Mouse (Mus musculus): ENCODE measurements around the gene Dctpp1.

The Dctpp1 gene

DNA sequence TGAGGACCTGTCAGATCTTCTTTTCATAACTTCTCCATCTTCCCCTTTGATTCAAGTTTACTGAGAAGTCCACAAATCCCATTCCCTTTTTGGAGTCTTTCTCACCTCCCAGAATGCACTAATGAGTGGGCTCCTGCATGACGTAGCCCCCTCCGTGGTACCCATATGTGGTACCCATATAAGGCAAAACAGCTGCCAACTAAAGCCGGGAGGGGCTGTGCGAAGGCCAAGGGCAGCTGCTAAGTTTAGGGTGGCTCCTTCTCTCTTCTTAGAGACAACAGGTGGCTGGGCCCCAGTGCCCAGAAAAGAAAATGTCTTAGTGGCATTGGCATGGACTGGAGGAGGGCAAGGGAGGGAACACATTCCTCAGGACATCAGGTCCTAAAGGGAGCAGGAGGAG, 50.2 kb downstream of the Dctpp1 start:
- no peak for DNase-seq (ENCODE audit: low spot score in 2 of 2)

- no peak for DNase-seq (ENCODE audit: low spot score in 2 of 2)
Measured at GRCm38 (mm10) chr7:127209851-127210250, 50.7 kb downstream of the Dctpp1 start.

DNA sequence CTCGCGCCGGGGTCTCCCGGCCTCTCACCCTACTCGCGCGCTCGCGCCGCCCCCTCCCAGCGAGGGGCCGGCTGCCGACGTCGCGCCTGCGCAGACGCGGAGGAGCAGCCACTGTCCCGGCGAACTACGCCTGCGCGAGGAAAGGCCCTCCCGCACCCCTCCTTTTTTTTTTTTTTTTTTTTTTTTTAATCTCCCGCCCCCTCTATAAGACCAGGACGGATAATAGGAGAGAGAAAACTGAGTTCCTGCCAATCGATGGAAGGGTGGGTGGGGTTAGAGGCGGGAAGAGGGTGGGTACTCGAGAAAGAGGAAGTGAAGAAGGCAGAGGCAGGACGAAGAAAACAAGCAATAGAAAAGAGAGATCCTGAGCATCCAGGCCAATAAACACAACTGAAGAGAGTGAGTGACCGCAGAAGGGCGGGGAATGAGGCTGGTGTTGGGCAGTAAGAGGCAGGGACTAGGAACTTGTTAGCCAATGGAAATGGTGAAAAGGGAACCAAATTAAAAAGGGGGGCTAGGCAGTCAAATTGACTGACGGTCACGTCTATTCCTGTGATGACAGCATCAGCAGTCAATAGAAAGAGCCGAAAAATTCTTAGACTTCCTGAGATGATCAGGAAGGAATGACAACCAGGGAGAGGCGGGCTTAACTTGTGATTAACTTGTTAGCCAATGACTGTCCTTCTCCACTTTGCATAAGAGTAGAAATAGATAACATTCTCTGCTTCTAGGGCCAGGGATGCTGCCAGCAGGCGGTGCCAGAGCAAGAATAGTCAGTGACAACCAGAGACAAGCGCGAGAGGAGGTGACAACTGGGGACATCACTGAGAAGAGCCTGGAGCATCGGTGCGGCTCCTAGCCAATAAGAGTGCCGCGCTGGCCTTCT, 51.7 kb downstream of the Dctpp1 start, which contains the start of gene Mylpf:
Mylpf (plus strand) TSS at position 338 of the 886 bp plus-strand sequence.
- peak; percentile 85 to 94 for DNase-seq (ENCODE audit: low spot score in 2 of 2)

DNA sequence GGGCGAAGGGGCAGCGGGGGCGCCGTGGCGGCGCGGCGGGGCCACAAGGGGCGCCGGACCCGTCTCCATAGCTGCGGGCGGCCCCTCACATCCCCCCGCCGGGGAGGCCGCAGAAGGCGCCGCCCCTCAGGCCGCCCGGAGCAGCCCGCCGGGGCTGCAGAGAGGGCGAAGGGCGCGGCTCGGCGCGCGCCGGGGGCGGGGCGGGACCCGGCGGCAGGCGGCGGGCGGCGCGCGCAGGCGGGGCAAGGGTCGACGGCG, 52.3 kb downstream of the Dctpp1 start, which contains the start of gene Tbc1d10b:
Tbc1d10b (minus strand) TSS at position 174 of the 258 bp plus-strand sequence.
- no peak for DNase-seq (ENCODE audit: low spot score in 2 of 2)

DNA sequence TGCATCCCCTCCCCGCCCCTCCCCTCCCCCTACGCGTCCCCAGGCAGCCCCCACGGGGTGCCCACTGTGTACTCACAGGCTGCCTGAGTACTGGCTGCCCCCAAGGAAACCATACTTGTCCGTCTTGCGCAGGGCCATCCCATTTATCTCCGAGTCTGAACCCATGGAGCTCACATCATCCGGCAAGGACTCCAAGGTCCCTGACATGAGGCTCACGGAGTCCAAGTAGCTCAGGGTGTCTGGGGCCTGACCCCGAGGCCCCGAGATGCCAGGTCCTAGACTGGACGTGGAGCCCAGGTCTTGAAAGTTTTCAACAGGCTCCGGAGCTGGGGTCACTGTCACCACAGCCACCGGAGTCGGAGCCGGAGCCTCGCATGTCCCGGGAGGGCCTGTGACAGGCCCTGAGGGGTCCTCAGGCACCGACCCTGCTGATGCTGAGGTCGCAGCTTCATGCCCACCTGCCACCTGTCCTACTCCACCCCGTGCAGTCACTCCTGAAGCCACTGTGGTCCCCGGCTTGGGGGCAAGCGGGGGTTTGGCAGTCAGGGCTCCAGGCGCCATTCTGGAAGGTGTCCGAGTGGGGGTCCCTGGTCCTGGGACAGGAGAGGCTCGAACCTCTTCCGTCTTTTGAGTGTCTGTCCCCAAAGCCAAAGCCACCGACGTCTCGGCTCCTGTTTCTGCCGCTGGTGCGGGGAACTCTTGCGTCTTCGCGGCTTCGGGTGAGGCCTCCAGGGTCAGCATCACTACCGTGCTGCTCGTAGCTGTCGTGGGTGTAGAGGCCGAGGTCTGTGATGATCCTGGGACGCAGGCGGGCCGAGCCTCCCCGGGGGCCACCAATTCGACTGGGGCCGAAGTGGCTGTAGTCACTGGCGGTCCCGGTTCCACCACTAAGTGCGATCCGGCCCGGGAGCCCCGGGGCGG, 52.9 kb downstream of the Dctpp1 start:
- peak in 1 of 2 experiments; percentile 42 for DNase-seq (ENCODE audit: low spot score in 2 of 2)

All from cerebellum, postnatal 4 days (tissue).